Mouse (Mus musculus): ENCODE results near the gene Mis18a.

GRCm38 (mm10) chr16:90703646-90704045, 23.6 kb downstream of the Mis18a start:
- TF ChIP-seq CTCF (IDR thresholded peaks at IDR 0.05; ENCODE audit: insufficient read depth, low read length) (no peak), POLR2A (IDR thresholded peaks at IDR 0.05; ENCODE audit: borderline replicate concordance, extremely low read depth, low read depth, low read length) (no peak)
